Mouse (Mus musculus) granulocyte monocyte progenitor cell, adult 5-6 weeks (primary cell): ENCODE data around the gene Elovl7. TPM values are rescaled to one million over a fixed set of nuclear protein-coding genes. Genes with fewer than 3 reads are reported as not detected.

Experiments used
- ATAC-seq: replicated peaks from 2 replicates; pipeline ENCODE4 v1.8.0; 2016; ENCODE audit warnings: mild to moderate bottlenecking, moderate TSS enrichment, inconsistent platforms; ENCODE audit not compliant: poor library complexity, severe bottlenecking
- total RNA-seq, 2 experiments: library from RNA; stranded (forward) in 1 of 2; stranded (reverse) in 1 of 2; fragments of 200-712, 200-1000 nt in 1 of 2; fragments of >200 nt in 1 of 2; fragmentation: Nextera tagmentation in 1 of 2; gene quantifications; 2 replicates each; pipeline ENCODE4 v1.2.3; 2014 to 2017

The Elovl7 gene
- total RNA-seq, 2 experiments from 2014 or later = 2.1 to 7.5 TPM

DNA sequence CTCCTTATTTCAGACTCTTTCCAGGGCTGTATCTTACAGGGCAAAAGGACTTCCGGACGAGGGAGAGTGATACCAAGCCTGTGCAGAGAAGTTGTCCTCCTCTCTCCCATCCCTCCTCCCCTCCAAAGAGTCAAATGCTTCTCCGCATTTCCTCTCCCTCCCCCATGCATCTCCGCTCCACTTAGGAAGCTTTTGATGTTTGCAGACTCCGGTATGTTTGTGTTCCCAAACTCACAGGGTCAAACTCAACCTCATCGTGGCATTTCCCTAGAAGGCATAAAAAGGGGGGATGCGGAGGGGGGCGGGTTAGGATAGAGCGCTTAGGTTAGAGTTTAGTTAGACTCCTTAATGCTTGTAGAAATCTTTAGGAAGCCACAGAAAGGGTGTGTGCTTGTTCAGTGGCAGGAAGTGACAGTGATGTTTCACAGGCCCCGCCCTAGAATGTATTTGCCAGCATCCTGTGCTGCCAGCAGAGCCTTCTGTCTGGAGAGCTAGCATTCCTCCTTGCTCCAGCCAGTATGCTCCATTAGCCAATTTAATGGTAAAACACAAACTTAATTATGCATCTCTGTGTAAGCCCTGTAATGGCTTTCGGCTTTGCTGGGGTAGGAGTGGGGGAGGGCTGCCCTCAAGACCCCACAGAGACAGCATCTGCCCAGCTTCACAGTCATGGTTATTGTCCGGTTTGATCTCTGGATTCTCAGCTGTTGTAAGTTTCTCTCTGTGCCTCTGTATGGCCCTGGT lies 83.3 kb downstream of the Elovl7 start:
- peak; percentile 89 for ATAC-seq

DNA sequence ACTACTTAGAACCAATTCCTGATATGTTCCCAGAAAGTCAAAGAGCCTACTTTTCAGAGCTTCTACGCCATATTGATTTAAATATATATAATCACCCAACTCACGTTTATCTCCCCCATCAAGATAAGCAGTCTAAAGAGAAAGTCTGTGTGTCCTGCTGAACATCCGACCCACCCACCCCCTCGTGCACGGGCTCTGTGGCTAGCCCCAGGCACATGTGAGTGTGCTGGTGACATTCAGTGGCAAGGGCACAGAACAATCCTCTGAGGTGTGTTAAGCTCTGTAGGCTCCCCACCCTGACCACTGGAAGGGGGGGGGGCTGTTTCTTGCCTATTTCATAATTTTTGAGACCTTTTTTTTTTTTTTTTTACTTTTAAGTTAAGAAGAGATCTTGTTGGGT lies 84.0 kb downstream of the Elovl7 start:
- ATAC-seq = no peak

DNA sequence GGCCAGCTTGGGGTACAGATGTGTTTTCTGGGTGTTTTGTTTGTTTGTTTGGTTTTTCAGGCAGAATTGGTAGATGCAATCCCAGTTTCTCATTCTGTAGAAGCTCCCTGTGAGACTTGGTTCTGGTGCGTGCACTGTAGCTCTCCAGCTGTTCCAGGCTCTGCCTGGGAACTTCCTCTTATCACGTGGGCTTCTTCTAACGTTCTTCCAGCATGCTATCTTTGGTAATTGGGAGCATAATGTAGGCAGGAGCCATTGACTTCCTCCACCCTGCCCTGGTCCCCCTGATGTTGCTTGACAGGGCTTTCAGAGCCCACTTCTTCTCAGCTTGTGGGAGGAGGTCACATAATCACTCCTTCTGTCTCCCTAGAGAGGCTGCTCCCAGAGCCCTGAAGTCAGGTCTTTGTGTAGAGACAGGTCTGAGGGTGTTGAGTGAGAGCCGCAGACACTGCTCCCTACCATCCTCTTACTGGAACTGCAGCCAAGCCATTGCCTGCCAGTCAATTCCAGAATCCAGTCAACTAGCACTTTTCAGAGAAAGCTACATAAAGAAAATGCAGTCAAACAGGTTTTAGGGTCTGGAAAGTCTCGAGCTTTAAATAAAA lies 86.2 kb downstream of the Elovl7 start:
- peak; percentile 43 for ATAC-seq

DNA sequence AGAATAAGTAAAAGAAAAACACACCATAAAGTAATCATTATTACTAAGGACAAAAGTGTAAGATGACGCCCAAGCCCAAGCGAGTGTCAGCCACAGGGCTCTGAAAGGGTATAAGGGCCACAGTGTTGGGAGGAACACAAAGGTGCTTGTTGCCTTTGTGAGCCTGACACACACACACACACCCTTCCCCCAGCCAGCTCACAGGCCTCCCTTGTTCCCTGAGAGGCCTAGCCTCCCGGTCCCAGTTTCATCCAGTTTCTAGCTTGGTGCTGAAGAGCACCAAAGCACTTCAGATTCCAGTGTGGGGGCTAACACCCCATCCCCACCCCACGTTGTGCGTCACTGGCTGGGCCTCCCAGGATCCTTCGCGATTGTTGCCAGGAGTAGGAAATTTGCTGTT lies 87.2 kb downstream of the Elovl7 start:
- no peak for ATAC-seq

- ATAC-seq = no peak
Observed at GRCm38 (mm10) chr13:108302957-108303675, 88.9 kb downstream of the Elovl7 start.

- ATAC-seq = peak; percentile 66
Observed at GRCm38 (mm10) chr13:108303841-108304240, 89.6 kb downstream of the Elovl7 start.

DNA sequence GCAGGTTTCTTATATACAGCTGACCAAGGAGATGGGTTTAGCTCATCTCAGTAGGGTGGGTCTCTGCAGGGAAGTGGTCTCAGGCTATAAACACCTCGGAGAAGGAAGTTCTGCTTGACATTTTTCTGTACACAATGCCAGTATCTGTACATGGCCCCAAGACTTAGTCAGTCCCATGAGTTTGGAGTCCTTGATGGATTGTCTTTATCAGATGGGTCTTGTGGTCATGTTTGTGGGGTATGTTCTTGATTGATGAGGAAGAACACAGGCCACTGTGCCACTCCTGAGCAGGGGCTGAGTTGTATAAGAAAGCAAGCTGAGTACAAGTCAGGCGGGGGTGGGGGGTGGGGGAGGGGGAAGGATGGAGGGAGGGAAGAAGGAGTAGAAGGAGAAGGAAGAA lies 90.5 kb downstream of the Elovl7 start:
- peak; percentile 11 for ATAC-seq

DNA sequence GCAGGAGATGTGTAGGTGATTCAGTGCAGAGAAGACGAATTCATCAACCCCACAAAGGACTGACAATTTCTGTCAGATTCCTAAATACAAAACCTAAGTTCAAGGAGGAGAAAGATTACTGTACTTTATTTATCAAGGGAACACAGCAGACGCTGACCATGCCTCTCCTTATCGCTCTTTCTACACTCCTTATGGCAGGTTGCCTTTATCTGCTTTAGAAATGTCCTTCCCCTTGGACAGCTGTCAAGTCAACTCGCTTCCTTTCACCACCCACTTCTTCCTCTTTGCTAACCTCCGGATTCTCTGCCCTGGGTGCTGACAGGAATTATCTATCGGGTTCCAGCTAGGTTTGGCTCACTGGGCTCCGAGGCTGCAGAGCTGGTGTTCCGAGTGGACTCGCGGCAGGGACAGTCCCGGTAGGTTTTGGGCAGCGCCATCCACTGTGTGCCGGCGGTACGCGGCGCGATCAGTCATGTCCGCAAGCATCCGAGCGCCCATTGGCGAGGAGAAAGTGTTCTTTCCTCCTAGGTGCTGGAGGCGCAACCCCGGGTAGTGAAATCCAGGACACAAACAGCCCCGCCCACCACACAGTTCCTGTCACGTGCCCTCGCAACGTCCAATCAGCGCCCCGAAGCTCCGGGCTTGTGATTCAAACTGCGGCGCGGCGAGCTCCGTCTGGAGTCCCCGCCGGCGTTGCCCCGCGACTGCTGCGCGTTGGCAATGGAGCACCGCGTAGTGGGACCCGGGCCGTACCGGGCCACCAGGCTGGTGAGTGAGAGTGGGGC lies 101.7 kb downstream of the Elovl7 start, which contains the start of gene Depdc1b:
Depdc1b (plus strand) TSS at position 631 of the 785 bp plus-strand sequence.
- peak; percentile 88 for ATAC-seq

DNA sequence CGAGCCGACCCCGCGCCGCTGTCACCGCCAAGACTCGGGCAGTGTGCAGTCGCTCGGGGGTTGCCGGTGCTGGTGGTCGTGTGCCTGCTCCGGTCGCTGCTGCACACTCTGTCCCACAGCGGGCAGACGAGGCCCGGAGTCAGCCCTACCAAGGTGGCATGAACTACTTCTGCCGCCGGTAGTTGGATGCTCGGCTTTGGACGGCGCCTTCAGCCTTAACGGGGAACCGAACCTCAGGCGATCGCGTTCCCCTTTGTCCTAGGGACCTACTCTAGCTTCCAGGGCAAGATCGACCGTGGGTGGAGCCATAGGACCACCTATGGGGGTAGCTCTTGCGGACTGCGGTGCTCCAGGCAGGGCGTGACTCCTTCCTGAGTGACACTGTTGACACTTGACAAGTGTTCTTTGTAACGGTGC lies 102.3 kb downstream of the Elovl7 start:
- peak; percentile 61 for ATAC-seq

DNA sequence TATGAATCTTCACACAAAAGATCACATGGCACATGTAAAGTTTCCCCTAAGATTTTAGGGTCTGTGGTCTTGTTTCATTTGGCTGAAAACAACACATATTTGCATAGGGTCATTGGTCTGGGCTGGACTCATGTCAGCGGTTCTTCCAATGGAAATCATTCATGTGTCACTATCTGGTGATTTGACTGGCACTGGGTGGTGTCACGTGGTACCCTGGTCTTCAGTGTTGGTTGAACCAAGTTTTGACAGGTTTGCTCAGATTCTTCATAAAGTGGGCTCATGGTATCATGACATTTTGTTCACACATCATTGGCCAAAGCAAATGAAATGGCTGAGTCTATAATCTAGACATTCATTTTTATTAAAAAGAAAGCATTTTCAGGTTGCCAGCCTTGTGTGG lies 103.2 kb downstream of the Elovl7 start:
- no peak for ATAC-seq

DNA sequence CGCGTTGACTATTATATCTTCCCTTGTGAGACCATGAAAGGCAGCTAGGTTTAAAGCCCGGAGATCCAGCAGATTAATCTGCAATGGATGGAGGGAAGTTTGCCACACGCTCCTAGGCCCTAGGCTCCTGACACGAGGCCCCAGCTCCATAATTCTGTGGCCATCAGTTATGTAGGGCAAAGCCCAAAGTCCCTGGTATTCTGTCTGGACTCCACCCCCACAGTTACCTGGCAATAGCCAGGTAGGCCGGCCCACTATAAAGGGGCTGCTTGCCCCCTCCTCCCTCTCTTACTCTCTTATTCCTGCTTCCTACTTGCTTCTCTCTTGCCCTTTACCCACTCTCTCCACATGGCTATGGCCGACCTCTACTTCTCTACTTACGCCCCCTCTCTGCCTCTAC lies 104.8 kb downstream of the Elovl7 start:
- ATAC-seq = no peak

GRCm38 (mm10) chr13:108320216-108320615 lies 106.0 kb downstream of the Elovl7 start:
- ATAC-seq = no peak

DNA sequence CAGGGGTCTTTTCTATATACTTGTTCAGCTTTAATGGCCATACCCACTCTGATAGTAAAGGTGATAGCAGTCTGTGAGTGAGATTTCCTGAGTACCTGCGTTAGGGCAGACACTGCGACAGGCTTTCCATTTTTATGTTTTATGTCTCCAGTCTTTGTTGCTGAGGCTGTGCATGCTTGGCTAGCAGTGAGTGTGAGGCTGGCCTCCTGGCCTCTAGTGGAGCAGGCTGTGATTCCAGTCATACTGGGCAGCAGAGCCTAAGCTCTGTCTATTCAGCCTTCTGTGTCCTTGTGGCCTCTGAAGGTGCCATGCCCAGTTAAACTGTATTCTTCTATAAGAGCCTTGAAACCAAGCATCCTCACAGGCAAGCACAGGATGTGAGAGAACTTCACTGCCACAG lies 108.3 kb downstream of the Elovl7 start:
- ATAC-seq = no peak

DNA sequence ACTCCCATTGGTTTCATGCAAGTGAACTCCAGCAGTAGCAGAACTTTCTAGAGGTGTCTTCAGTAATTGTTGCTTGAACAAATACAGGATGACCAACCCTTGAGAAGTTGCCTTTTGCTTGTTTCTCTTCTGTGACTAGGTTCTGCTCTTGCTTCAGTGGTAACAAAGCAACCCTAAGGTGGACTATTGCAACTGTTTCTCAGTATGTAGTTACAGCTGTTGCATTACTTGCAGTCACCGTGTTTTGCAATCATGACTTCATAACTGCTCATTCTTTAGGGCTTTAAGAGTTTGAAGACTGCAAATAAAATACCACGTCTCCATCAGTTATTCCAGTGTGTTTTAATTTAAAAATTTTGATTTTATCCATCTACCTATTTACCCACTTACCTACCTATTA lies 109.1 kb downstream of the Elovl7 start:
- peak; percentile 77 for ATAC-seq

GRCm38 (mm10) chr13:108323866-108324829 lies 109.9 kb downstream of the Elovl7 start:
- ATAC-seq = no peak

- no peak for ATAC-seq
Observed at GRCm38 (mm10) chr13:108325871-108326270, 111.7 kb downstream of the Elovl7 start.

DNA sequence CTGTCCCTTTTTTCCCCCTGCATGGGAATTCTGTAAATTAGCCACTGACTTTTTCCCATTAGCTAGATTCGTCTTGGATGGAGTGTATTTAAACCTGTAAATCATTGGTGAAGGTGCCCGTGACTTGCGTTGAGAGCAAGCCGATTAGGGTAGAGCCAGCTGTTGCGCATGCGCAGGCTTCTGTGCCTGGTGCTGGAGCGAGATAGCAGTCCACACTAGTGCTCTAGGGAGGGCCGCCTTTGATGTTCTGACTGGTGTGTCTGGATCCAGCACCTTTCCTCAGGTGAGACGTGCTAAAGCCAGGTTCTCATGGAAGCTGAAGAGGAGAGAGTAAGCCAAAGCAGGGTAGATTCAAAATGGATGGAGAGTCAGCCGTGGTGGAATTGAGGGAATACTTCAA lies 112.1 kb downstream of the Elovl7 start:
- ATAC-seq = no peak

DNA sequence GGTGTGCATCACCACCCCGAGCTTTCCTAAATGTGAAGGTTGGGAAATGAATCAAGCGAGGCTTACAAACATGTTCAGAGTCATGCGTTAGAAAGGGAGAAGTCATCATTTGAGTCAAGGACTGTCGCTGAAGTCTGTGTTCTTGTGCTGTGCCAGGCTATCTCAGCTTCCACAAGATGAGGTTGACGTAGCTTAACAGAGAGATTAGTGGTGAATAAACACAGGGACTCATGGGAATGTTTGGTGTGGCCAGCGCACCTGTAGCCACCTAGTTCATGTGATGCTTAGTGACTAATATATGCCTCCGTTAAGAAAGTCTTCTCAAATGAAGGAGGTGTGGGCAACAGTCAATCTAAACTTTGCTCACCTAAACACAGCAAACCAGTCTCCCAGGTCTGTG lies 112.8 kb downstream of the Elovl7 start:
- ATAC-seq = no peak

GRCm38 (mm10) chr13:108328406-108329180 lies 114.4 kb downstream of the Elovl7 start:
- ATAC-seq = no peak
